Mouse (Mus musculus): ENCODE data around the gene Zcchc7.

Zcchc7 gene

GRCm38 (mm10) chr4:44755553-44756133 lies at the start of gene Zcchc7:
Gene Zcchc7, plus strand, starts transcription at chr4:44755877.
- no peak for DNase-seq (ENCODE audit: low read depth, low spot score)

GRCm38 (mm10) chr4:44705967-44706366 lies 49.7 kb upstream of the Zcchc7 start:
- DNase-seq (ENCODE audit: low read depth, low spot score): no peak

GRCm38 (mm10) chr4:44706865-44707264 lies 48.8 kb upstream of the Zcchc7 start:
- no peak for DNase-seq (ENCODE audit: low read depth, low spot score)

GRCm38 (mm10) chr4:44708311-44708710 lies 47.4 kb upstream of the Zcchc7 start:
- DNase-seq (ENCODE audit: low read depth, low spot score): peak; percentile 12

DNA sequence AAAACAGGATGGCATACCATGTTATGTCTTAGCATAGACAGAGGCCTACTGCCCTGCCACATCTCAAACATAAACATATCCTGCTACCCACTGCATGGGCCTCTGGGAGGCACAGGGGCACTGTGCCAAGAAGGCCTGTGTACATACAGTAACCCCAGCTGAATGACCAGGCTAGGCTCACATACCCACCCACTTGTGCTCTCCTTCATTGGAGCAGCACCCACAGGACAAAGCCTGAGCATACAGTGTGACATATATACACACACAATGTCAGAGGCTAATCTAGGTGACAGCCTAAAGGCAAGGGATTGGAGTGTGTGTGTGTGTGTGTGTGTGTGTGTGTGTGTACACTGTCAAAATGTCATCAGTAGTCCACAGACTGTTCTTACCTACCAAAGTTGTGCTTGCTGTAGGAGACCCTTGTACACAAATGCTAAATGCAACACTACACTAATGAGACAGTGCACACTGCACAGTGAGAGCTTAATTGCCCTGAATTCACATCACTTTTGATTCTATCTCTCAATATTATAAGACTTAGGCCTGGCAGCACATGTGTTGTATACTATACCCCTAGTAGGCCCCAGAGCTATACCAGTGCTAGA lies 46.5 kb upstream of the Zcchc7 start:
- no peak for DNase-seq (ENCODE audit: low read depth, low spot score)

DNA sequence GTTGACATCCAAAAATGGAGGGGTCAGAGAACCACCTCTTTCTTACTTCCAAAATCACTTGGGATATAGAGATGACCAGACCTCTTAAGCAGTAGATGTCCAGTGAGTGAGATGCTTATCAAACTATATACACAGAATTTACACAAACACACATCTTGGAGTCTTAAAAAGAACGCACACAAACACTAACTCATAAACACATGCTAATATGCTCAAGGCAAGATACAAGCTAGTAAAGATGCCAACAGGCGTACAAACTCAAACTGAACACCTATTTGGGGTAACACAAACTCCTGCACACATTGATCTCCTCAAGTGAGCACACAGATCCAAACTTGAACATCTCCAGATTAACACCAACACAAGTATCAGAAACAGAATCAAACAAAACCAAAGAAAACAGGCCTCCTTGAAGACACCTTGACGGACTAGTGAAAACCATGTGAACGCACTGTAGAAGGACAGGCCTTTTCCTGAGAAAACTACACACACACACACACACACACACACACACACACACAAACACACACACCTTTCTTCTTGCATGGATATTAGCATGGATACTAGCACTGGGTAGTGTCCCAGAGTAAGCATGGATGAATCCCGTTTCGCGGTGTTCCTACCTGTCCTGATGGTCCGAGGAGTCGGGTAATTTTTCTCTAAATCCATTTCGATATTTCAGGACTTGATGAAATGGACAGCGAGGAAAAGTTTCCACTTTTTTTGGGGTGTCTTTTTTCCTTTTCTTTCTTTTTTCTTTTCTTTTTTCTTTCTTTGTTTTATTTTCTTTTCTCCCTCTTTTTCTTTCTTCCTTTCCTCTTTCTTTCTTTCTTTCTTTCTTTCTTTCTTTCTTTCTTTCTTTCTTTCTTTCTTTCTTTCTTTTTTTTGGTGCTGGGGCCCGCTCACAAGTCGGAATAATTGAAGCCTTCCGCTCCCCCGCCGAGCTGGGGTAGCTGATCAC lies 45.7 kb upstream of the Zcchc7 start, which contains the start of gene Pax5:
Pax5 (minus strand) TSS at position 748 of the 961 bp plus-strand sequence.
- no peak for DNase-seq (ENCODE audit: low read depth, low spot score)

DNA sequence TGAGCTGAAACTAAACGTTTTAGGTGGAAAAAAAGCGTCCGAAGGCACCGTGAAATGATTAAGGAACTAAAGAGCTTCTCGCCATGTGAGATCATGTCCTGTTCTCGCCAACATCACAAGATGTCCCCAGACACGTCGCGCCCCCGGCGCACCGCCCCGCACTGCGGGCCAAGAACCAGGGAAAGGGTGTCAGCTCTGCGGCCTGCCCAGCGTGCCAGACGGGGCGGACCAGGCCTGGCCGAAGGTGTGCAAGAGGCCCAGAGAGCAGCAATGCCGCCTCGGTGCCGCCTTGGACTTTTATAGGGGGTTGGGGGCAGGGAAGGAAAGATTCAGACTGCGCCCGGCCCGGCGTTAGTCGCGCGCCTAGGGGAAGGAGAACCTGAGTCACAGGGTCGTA lies 45.0 kb upstream of the Zcchc7 start:
- peak; percentile 50 for DNase-seq (ENCODE audit: low read depth, low spot score)

DNA sequence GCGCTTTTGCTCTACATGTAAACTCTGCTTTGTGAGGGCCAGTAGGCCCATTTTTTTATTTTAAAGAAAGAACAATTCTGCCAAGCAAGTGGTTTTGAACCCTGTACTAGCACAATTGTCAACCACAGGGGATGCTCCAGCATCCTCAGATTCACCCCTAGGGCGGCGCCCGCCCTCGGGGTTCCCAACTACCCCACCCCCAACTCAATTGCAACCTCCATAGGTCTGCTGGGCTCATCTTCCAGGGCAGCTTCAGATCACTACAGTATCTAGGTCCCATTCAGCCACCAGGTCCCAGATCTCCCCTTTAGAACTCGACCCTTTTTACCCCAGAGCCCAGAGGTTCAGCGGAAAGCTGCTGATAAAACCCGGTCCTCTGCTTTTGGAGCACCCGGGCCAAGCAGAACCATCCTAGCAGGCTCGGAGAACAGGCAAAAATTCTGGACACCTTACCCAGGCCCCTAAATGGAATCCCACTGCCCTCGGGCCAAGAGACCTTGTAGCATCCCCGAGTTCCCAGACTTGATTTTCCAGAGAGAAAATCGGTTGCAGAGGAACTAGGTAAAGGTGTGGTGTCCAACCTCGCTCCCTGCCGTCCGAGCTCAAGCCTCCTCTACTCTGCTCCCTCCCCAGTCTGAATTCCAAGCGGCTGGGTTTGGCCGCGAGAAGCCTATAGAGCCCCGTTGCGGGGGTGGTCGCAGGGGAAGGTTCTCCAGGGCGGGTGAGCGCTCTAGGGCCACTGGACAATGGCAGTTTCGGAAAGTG lies 44.4 kb upstream of the Zcchc7 start:
- peak; percentile 41 for DNase-seq (ENCODE audit: low read depth, low spot score)

DNA sequence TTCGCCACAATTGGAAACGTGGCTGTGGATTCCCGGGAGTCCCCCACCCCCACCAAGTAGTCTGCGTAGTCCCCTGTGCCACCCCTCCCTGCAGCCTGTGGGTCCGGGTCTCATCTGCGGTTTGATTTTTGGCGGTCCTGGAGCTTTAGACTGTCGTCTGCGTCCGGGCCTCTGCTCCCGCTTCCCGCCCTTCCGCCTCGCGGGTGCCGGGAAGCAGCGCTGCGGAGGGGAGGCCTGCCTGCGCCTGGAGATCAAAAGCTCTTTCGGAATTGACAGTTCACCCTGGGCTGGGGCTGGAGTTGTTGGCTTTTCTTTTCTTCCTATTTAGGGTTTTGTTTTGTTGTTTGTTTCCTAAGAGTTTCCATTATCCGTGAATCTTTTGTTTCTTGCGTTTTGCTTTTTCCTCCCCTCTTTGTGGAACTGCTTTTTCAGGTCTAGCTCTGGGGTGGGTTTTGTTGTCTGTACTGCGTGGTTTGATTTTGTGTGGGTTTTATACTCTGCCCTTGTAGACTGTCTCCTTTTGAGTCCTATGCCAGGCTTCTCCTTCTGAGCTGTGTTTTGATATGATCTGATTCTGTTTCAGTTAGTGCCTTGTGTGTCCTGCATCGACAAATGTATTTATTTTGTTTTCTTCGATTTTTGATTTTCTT lies 43.5 kb upstream of the Zcchc7 start:
- DNase-seq (ENCODE audit: low read depth, low spot score): peak; percentile 50

GRCm38 (mm10) chr4:44712786-44713553 lies 42.7 kb upstream of the Zcchc7 start:
- DNase-seq (ENCODE audit: low read depth, low spot score): peak; percentile 62

- DNase-seq (ENCODE audit: low read depth, low spot score): peak; percentile 35
These were observed 42.1 kb upstream of the Zcchc7 start for GRCm38 (mm10) chr4:44713554-44714051.

- peak; percentile 39 for DNase-seq (ENCODE audit: low read depth, low spot score)
These were observed 41.5 kb upstream of the Zcchc7 start for GRCm38 (mm10) chr4:44714111-44714621.

GRCm38 (mm10) chr4:44715621-44716160 lies 40.0 kb upstream of the Zcchc7 start:
- DNase-seq (ENCODE audit: low read depth, low spot score): no peak

DNA sequence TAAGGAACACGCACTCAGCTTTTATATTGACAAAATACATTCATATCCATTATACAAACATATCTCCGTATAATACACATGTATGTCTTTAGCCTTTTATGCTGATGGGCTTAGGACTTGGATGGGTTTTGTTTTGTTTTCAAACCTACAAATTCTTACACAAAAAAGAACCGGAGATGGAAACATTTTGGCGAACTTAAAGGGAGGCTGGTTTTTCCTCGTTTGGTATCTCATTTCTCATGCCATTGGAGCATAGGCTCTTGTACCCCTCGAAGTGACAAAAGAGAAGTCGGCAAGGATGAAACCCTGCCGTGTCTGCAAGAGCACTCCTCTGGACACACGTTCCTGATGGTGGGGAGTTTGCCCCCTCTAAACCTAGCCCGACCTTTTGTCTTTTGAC lies 39.3 kb upstream of the Zcchc7 start:
- DNase-seq (ENCODE audit: low read depth, low spot score): no peak

GRCm38 (mm10) chr4:44717676-44718075 lies 38.0 kb upstream of the Zcchc7 start:
- DNase-seq (ENCODE audit: low read depth, low spot score): no peak

DNA sequence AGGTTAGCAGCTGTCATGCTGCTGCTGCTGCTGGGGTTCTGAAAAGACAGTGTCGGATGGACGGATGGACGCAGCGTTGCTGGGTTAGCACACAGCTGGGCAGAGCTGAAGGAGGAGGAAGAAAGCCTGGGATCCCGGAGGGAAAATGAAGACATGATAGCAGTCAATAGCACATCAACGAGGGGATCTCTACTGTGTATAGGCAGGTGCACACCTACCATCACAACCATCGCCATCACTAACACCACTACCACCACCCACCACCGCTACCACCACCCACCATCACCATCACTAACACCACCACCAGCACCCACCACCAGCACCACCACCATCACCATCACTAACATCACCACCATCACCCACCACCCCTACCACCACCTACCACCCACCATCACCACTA lies 35.6 kb upstream of the Zcchc7 start:
- no peak for DNase-seq (ENCODE audit: low read depth, low spot score)

GRCm38 (mm10) chr4:44721237-44721636 lies 34.4 kb upstream of the Zcchc7 start:
- no peak for DNase-seq (ENCODE audit: low read depth, low spot score)

DNA sequence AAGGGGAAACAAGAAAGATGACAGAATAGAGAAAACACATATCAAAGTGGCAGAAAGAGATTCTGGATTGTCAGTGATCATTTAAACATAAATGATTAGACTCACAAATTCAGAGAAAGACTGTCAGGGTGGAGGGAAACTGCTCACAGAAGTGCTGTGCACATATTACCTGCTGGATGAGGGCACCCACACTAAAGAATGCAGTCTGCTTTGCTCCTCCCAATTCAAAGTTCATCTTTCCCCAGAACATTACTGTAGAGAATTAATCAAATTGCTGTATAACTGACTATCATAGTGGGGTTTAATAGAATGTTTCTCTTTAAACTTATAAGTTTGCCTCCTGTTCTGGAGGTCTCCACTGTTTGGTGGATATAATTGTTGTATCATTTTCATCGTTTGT lies 15.2 kb upstream of the Zcchc7 start:
- DNase-seq (ENCODE audit: low read depth, low spot score): no peak

DNA sequence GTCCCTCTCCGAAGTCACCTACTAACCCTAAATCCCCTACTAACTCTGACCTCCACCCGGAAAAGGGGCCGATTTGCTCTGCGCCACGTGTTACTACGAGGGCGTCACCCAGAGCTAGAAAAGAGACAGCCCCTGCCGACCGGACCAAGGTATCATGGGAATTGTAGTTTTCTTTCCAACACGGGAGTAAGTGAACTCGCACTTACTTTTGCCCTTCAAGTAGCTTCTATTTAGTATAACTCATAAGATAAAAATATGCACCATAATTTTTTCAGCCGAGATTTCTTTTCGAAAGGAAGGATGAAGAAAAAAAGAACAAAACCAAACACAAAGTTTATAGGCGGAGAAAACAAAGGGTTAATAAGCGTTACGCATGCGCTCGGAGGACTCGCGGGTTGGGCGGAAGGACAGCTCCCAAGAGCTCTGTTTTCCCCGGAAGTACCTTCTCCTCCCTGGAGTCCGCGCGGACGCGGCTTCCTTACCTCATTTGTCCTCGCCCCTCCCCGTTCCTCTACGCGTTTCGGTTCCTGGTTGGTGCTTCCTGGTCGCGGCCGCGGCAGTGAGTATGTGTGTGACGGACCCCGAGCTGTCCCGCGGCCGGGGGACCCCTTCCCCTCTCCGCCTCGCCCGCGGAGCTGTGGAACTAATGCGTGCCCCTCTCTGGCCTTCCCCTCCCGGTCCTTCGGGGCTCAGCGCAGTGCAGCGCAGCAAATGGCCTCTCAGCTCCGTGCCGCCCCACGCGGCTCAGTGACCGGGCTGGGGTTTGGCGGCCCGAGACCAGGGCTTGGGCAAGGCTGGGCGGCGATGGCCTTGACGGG lies 666 bp downstream of the Zcchc7 start:
- DNase-seq (ENCODE audit: low read depth, low spot score): peak; percentile 98

Measured in ZHBTc4 (cell line).